Mouse (Mus musculus): ENCODE measurements around the gene Gm3045.

DNA sequence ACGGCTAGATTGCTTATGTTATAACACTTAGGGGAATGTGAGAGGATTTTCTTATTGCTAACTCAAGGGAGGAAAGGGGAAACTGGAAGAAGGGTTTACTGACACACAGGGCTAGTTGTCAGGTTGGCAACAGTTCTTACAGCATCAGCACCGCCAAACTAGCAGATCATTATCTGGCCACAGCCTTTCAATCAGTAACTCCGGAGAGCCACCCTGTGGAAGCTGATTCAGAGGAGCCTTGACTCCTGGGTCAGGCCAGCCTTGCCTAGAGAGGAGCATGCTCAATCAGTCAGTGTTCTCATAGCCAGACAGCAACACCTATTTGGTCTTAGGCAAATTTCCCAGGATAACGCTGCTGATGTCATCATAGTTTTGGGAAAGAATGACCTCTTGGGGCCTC lies 35.1 kb downstream of the Gm3045 start:
- TF ChIP-seq CTCF (IDR thresholded peaks at IDR 0.05; ENCODE audit: low read depth, low read length) (peak; percentile 48), POLR2A (IDR thresholded peaks at IDR 0.05; ENCODE audit: extremely low read depth, insufficient read depth, low read length) (no peak)
